In the genomic region with DNA sequence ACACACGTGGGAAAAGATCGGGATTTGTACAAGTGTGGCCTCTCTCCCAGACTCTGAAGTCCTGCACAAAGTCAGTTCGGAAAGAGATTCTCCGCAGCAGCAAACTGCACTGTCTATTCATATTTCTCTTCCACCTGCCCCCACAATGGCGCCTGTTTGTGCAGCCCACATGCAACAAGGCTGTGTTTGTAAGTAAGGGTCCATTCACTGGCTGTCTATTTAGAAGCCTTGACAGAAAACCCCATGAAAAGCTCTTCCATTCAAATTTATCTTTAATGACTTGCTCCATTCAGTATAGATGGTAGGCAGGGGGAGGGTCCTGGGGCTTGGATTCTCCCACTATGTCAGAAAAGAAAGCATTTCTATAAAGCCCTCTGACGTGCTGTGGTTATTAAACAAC, we compare ENCODE assay signal across 15 mouse cellular contexts.
A peak's percentile ranks its signal among the peaks of the same experiment; 100 is the strongest.
DNase-seq lines count a peak whose midpoint lies in the region; ATAC-seq and TF ChIP-seq lines count a peak whose summit lies in the region.
"Had no signal": no experiment of that assay in that cellular context is flagged by ENCODE, and none has a peak within 500 bp of the region (broad histone marks: within the 10 kb centered on the region; RNA-seq: fewer than 3 reads in every experiment).

No protein-coding gene starts in this region.

- peak; percentile 91 for ATAC-seq in hindbrain, embryonic 16.5 days

- H3K4me3 ChIP-seq in hindbrain, embryonic 16.5 days (ENCODE audit: low read length) = no peak overlapping the region
- H3K4me3 ChIP-seq in cerebellum, adult 2 months (replicated peaks; ENCODE audit: insufficient read depth, low read depth, low read length) = no peak overlapping the region
- H3K4me3 ChIP-seq: stomach, embryonic 15.5 days had no signal

- H3K4me1 ChIP-seq in hindbrain, embryonic 16.5 days (ENCODE audit: control insufficient read depth, insufficient read depth, low read depth, low read length) = no peaks in the 10 kb centered on the region
- H3K4me1 ChIP-seq in cerebellum, adult 2 months (ENCODE audit: control insufficient read depth, insufficient read depth, low read length) = peaks cover 5% of the 10 kb centered on the region; the same call in 1 of the 2 replicates
- H3K4me1 ChIP-seq: stomach, embryonic 15.5 days had no signal

- no peaks in the 10 kb centered on the region for H3K9me3 ChIP-seq in hindbrain, embryonic 16.5 days (ENCODE audit: control insufficient read depth, low read length)
- H3K9me3 ChIP-seq: G1E; stomach, embryonic 15.5 days had no signal

- peak; percentile 8 for DNase-seq in layer of hippocampus, adult 11-12 months (ENCODE audit: low spot score)
- no peak for DNase-seq in layer of hippocampus, postnatal 25 days (ENCODE audit: extremely low spot score in 1 of 2, low spot score in 1 of 2)
- DNase-seq in right cerebral cortex, postnatal 14 days = peak; percentile 7
- no peak for DNase-seq in right cerebral cortex, postnatal 36 days (ENCODE audit: low spot score in 2 of 2)
- DNase-seq in retina, postnatal 1 day = no peak
- no peak for DNase-seq in cerebellum, adult 2 months
- no peak for DNase-seq in adrenal gland, postnatal 25 days
- DNase-seq: B cell, adult 2 months; kidney, adult 9 months; lung, postnatal 10 days; thymus, postnatal 4 days had no signal

- H3K4me2 ChIP-seq in hindbrain, embryonic 16.5 days (ENCODE audit: low read length) = no peak overlapping the region; the same call in 1 of the 2 replicates
- H3K4me2 ChIP-seq: liver, embryonic 11.5 days; stomach, embryonic 15.5 days had no signal

- no peak overlapping the region for H3K9ac ChIP-seq in hindbrain, embryonic 16.5 days (ENCODE audit: low read depth, low read length)
- H3K9ac ChIP-seq: stomach, embryonic 15.5 days had no signal

- 39% methylated on average over 6 of the region's 6 CpGs for WGBS in hindbrain, embryonic 16.5 days
- 80% methylated on average over 6 of the region's 6 CpGs for WGBS in cerebellum, adult 2 months

- no peak overlapping the region for H3K27ac ChIP-seq in hindbrain, embryonic 16.5 days (ENCODE audit: low read depth, low read length)
- H3K27ac ChIP-seq in cerebellum, adult 2 months (ENCODE audit: insufficient read depth, low read length) = no peak overlapping the region
- H3K27ac ChIP-seq: stomach, embryonic 15.5 days had no signal

- no peak for TF ChIP-seq CTCF in cerebellum, adult 2 months (IDR thresholded peaks at IDR 0.05; ENCODE audit: borderline replicate concordance, insufficient read depth, low read depth, low read length)

- TF ChIP-seq POLR2A in cerebellum, adult 2 months (IDR thresholded peaks at IDR 0.05; ENCODE audit: borderline replicate concordance, insufficient read depth, low read length) = no peak

- no peaks in the 10 kb centered on the region for H3K27me3 ChIP-seq in hindbrain, embryonic 16.5 days (replicated peaks; ENCODE audit: control insufficient read depth, insufficient read depth, low read length)
- H3K27me3 ChIP-seq in cerebellum, adult 2 months (ENCODE audit: control insufficient read depth, insufficient read depth, low read length) = no peaks in the 10 kb centered on the region
- H3K27me3 ChIP-seq: stomach, embryonic 15.5 days had no signal

- no peaks in the 10 kb centered on the region for H3K36me3 ChIP-seq in hindbrain, embryonic 16.5 days (ENCODE audit: control insufficient read depth, insufficient read depth, low read length)
- H3K36me3 ChIP-seq: G1E; stomach, embryonic 15.5 days had no signal

Comparison
In these comparisons a context has a peak if more than half of its experiments do, and no peak if none do; other contexts are left out.
1. DNase-seq: peak in layer of hippocampus, adult 11-12 months (single experiment) and right cerebral cortex, postnatal 14 days (single experiment); none in layer of hippocampus, postnatal 25 days (0 of 2), right cerebral cortex, postnatal 36 days (0 of 2), retina, postnatal 1 day (single experiment), cerebellum, adult 2 months (0 of 2) and adrenal gland, postnatal 25 days (single experiment).